Mouse (Mus musculus) megakaryocyte, embryonic 14.5 days (primary cell): ENCODE results near the gene Tex14.

Source experiments
- FLI1 ChIP-seq: IDR thresholded peaks from 2 replicates; pipeline ENCODE4 v1.6.1; 2012; ENCODE audit warnings: low read length, inconsistent platforms, mixed read lengths
- GATA1 ChIP-seq: IDR thresholded peaks from 3 replicates; pipeline ENCODE4 v1.6.1; 2012; ENCODE audit warnings: mixed read lengths, low read length, inconsistent platforms, borderline replicate concordance

- TF ChIP-seq GATA1, result no peak
- TF ChIP-seq FLI1, result no peak
Observed at GRCm38 (mm10) chr11:87398402-87398801, 6.5 kb upstream of the Tex14 start.
